Mouse (Mus musculus) CH12.LX (cell line): ENCODE data around the gene Dcun1d4. TPM values are rescaled to one million over a fixed set of nuclear protein-coding genes. Genes with fewer than 3 reads are reported as not detected.
"Not testable (repeated sequence)": the region's sequence is repeated elsewhere in the genome, so short reads cannot be mapped to it uniquely, and the experiment has no call there.

ENCODE experiments used
- DNase-seq: peaks from one replicate; pipeline ENCODE4 v3.0.0-alpha.2; 2013; ENCODE audit errors: extremely low read depth
- H3K27ac ChIP-seq: 2 replicates; pipeline ENCODE4 v1.5.1; 2012; ENCODE audit warnings: low read depth, mild to moderate bottlenecking, control low read depth, moderate library complexity; ENCODE audit not compliant: insufficient read depth
- H3K27me3 ChIP-seq: replicated peaks from 2 replicates; pipeline ENCODE3; 2012; ENCODE audit warnings: inconsistent platforms
- H3K36me3 ChIP-seq, 2 experiments: replicated peaks in 1 of 2; 2 replicates each; pipeline versions ENCODE3 to v1.6.1; 2012; ENCODE audit warnings: inconsistent platforms in 1 of 2, low read length in 1 of 2, mild to moderate bottlenecking in 1 of 2, mixed read lengths in 1 of 2, moderate library complexity in 1 of 2; ENCODE audit not compliant: control insufficient read depth in 1 of 2, insufficient read depth in 1 of 2
- H3K4me1 ChIP-seq, 2 experiments: 2 replicates each; pipeline ENCODE4 v1.6.1; 2012; ENCODE audit warnings: inconsistent platforms in 1 of 2, moderate library complexity in 1 of 2; ENCODE audit not compliant: insufficient read depth in 2 of 2, control insufficient read depth in 1 of 2
- H3K4me2 ChIP-seq: 2 replicates; pipeline ENCODE4 v1.6.1; 2012; ENCODE audit warnings: low read depth, mild to moderate bottlenecking, control low read depth; ENCODE audit not compliant: poor library complexity, insufficient read depth, severe bottlenecking
- H3K4me3 ChIP-seq, 3 experiments: fragments of 150-350 bp in 1 of 3; sonication (generic) in 1 of 3; replicated peaks in 1 of 3; 2 replicates each; pipeline versions ENCODE3 to v1.5.1; 2011 to 2012; ENCODE audit warnings: low read depth in 2 of 3, low read length in 2 of 3, mild to moderate bottlenecking in 2 of 3, moderate library complexity in 2 of 3, control low read depth in 1 of 3, improper control_type of control experiment in 1 of 3, inconsistent platforms in 1 of 3, mixed read lengths in 1 of 3; ENCODE audit not compliant: poor library complexity in 1 of 3
- H3K79me2 ChIP-seq: replicated peaks from 2 replicates; pipeline ENCODE4 v1.6.1; 2012; ENCODE audit warnings: mild to moderate bottlenecking, moderate library complexity; ENCODE audit not compliant: control insufficient read depth, poor library complexity, insufficient read depth, severe bottlenecking; ENCODE audit errors: extremely low read depth
- H3K9ac ChIP-seq: 2 replicates; pipeline ENCODE4 v1.6.1; 2012; ENCODE audit warnings: low read depth, mild to moderate bottlenecking, control low read depth, moderate library complexity; ENCODE audit not compliant: insufficient read depth
- H3K9me3 ChIP-seq: replicated peaks from 2 replicates; pipeline ENCODE3; 2012; ENCODE audit warnings: low read length, inconsistent platforms, mixed read lengths
- CHD2 ChIP-seq: IDR thresholded peaks from 2 replicates; pipeline ENCODE4 v1.6.1; 2011; ENCODE audit warnings: low read length, improper control_type of control experiment
- CTCF ChIP-seq, 2 experiments: IDR thresholded peaks in 1 of 2; conservative IDR thresholded peaks in 1 of 2; 2 replicates each; pipeline ENCODE4 v1.5.1; 2011 to 2012; ENCODE audit warnings: low read depth in 2 of 2, low read length in 2 of 2, improper control_type of control experiment in 1 of 2, inconsistent platforms in 1 of 2, mild to moderate bottlenecking in 1 of 2, moderate library complexity in 1 of 2
- E2F4 ChIP-seq: IDR thresholded peaks from 2 replicates; pipeline ENCODE4 v1.6.1; 2011; ENCODE audit warnings: low read depth, low read length, improper control_type of control experiment; ENCODE audit not compliant: insufficient replicate concordance
- ELF1 ChIP-seq: IDR thresholded peaks from 2 replicates; pipeline ENCODE4 v1.6.1; 2014; ENCODE audit warnings: low read depth, mild to moderate bottlenecking, inconsistent platforms, low read length, improper control_type of control experiment
- EP300 ChIP-seq: IDR thresholded peaks from 2 replicates; pipeline ENCODE4 v1.6.1; 2011; ENCODE audit warnings: low read length, improper control_type of control experiment
- ETS1 ChIP-seq: conservative IDR thresholded peaks from 2 replicates; pipeline ENCODE4 v1.6.1; 2012; ENCODE audit warnings: low read depth, mild to moderate bottlenecking, inconsistent platforms, low read length, improper control_type of control experiment, moderate library complexity
- GABPA ChIP-seq: IDR thresholded peaks from 2 replicates; pipeline ENCODE4 v1.6.1; 2012; ENCODE audit warnings: low read depth, low read length, improper control_type of control experiment, inconsistent platforms; ENCODE audit not compliant: insufficient replicate concordance
- HCFC1 ChIP-seq: IDR thresholded peaks from 2 replicates; pipeline ENCODE4 v1.6.1; 2012; ENCODE audit warnings: low read depth, mild to moderate bottlenecking, inconsistent platforms, low read length, improper control_type of control experiment
- IRF4 ChIP-seq: IDR thresholded peaks from 2 replicates; pipeline ENCODE4 v1.6.1; 2014; ENCODE audit warnings: low read depth, mild to moderate bottlenecking, inconsistent platforms, low read length, improper control_type of control experiment
- JUN ChIP-seq: IDR thresholded peaks from 2 replicates; pipeline ENCODE4 v1.6.1; 2011; ENCODE audit warnings: low read depth, mild to moderate bottlenecking, low read length, improper control_type of control experiment, moderate library complexity; ENCODE audit not compliant: insufficient read depth
- JUND ChIP-seq: conservative IDR thresholded peaks from 2 replicates; pipeline ENCODE4 v1.6.1; 2011; ENCODE audit warnings: low read depth, low read length, improper control_type of control experiment
- KAT2A ChIP-seq: IDR thresholded peaks from 2 replicates; pipeline ENCODE4 v1.6.1; 2012; ENCODE audit warnings: low read length, improper control_type of control experiment, inconsistent platforms; ENCODE audit not compliant: insufficient replicate concordance
- MAZ ChIP-seq: IDR thresholded peaks from 2 replicates; pipeline ENCODE4 v1.6.1; 2012; ENCODE audit warnings: low read depth, mild to moderate bottlenecking, inconsistent platforms, low read length, improper control_type of control experiment, moderate library complexity
- MEF2A ChIP-seq: IDR thresholded peaks from 2 replicates; pipeline ENCODE4 v1.6.1; 2014; ENCODE audit warnings: low read depth, mild to moderate bottlenecking, inconsistent platforms, low read length, improper control_type of control experiment, borderline replicate concordance
- NELFE ChIP-seq: IDR thresholded peaks from 2 replicates; pipeline ENCODE4 v1.6.1; 2011; ENCODE audit warnings: low read depth, low read length, improper control_type of control experiment
- NRF1 ChIP-seq: IDR thresholded peaks from 2 replicates; pipeline ENCODE4 v1.6.1; 2014; ENCODE audit warnings: low read depth, mild to moderate bottlenecking, inconsistent platforms, low read length, improper control_type of control experiment, moderate library complexity
- RAD21 ChIP-seq: IDR thresholded peaks from 2 replicates; pipeline ENCODE4 v1.6.1; 2011; ENCODE audit warnings: low read depth, mild to moderate bottlenecking, low read length, improper control_type of control experiment, moderate library complexity
- RCOR1 ChIP-seq: conservative IDR thresholded peaks from 2 replicates; pipeline ENCODE4 v1.6.1; 2012; ENCODE audit warnings: low read depth, mild to moderate bottlenecking, inconsistent platforms, low read length, improper control_type of control experiment
- SIN3A ChIP-seq: IDR thresholded peaks from 2 replicates; pipeline ENCODE4 v1.6.1; 2012; ENCODE audit warnings: low read length, improper control_type of control experiment, inconsistent platforms
- TBP ChIP-seq: conservative IDR thresholded peaks from 2 replicates; pipeline ENCODE4 v1.6.1; 2011; ENCODE audit warnings: low read depth, low read length, improper control_type of control experiment
- UBTF ChIP-seq: IDR thresholded peaks from 2 replicates; pipeline ENCODE4 v1.6.1; 2012; ENCODE audit warnings: low read depth, mild to moderate bottlenecking, inconsistent platforms, low read length, improper control_type of control experiment, moderate library complexity
- USF2 ChIP-seq: conservative IDR thresholded peaks from 2 replicates; pipeline ENCODE4 v1.6.1; 2011; ENCODE audit warnings: low read depth, low read length, improper control_type of control experiment
- ZC3H11A ChIP-seq: IDR thresholded peaks from 2 replicates; pipeline ENCODE4 v1.6.1; 2012; ENCODE audit warnings: low read depth, mild to moderate bottlenecking, inconsistent platforms, low read length, improper control_type of control experiment
- ZKSCAN1 ChIP-seq: IDR thresholded peaks from 2 replicates; pipeline ENCODE4 v1.6.1; 2012; ENCODE audit warnings: low read depth, inconsistent platforms, low read length, improper control_type of control experiment, borderline replicate concordance
- ZNF384 ChIP-seq: IDR thresholded peaks from 2 replicates; pipeline ENCODE4 v1.6.1; 2012; ENCODE audit warnings: low read depth, low read length, improper control_type of control experiment, inconsistent platforms
- dilution Hi-C: fragments of 300-500 bp; cut with MboI; formaldehyde crosslinking; loops from 2 replicates; pipeline ENCODE4 v1.14.3; 2020; ENCODE audit warnings: low sequenced_read_pairs; ENCODE audit not compliant: extremely low pct_unique_long_range_greater_than_20kb, extremely low pct_ligation_motif_present
- in situ Hi-C: fragments of 300-500 bp; cut with MboI; formaldehyde crosslinking; loops from 3 replicates; pipeline ENCODE4 v1.14.3; 2019; ENCODE audit warnings: low sequenced_read_pairs, low pct_ligation_motif_present, low pct_unique_long_range_greater_than_20kb, mixed read lengths
- polyA plus RNA-seq: library from polyadenylated mRNA; unstranded; fragments of >175 nt; gene quantifications from 2 replicates; pipeline ENCODE4 v1.2.1, GENCODE M21; 2012; ENCODE audit warnings: low read depth; ENCODE audit not compliant: insufficient read length
- total RNA-seq, 2 experiments: library from RNA; depleted of rRNA; stranded (reverse); fragments of 300-350 nt in 1 of 2; fragments of >200 nt in 1 of 2; gene quantifications; 2 replicates each; pipeline ENCODE4 v1.2.3; 2012 to 2014

Gene Dcun1d4
- total and polyA plus RNA-seq, 3 experiments = 1.4 to 3.9 (median 1.7) TPM

DNA sequence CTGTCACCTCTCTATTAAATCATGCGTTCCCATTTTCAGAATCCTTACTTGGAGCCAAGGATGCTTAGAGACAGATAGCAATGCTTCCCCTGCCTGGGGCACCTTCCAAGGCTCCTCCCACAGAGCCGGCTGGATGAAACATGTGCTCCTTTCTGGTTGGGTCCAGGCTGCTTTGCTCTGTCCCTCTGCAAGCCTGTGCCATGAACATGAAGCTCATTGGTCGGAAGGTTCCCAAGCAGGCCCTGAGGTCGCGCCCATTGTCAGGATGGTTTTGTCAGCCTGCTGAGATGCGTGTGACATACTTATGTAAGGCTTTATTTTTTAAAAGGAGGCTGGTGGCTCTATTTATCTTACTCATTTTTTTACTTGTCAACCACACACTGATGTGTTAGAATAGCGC lies 95.9 kb downstream of the Dcun1d4 start:
- DNase-seq = no peak
- dilution Hi-C loops = no loop called here

DNA sequence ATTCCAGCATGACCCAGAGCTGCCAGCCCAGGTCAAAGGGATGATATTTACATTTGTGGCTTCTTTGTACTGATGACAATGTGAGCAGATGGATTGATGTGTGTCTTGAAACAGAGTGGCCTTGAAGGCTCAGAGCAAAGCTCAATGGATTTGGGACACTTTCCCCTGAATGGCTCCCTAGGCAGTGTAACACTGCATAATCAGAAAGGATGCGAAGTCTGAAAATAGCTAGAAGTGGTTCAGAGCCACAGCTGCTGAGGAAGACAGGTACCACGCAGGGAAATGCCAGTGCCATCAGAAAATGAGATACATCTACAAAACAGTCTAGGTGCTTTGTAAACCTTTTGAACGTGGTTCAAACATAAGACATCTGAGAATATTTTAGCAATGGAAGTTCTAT lies 97.3 kb downstream of the Dcun1d4 start:
- in situ Hi-C loops = no loop called here
- Histone ChIP-seq H3K27me3 (no peaks in the 10 kb centered on the region), H3K9ac (no peak overlapping the region), H3K27ac (no peak overlapping the region)
- TF ChIP-seq JUN = no peak
- TF ChIP-seq UBTF = no peak
- no peak for TF ChIP-seq EP300
- no peak for TF ChIP-seq HCFC1
- no peak for TF ChIP-seq NRF1
- TF ChIP-seq ZC3H11A = no peak
- no peak for TF ChIP-seq RAD21
- TF ChIP-seq ZKSCAN1 = no peak
- TF ChIP-seq ETS1 = no peak
- TF ChIP-seq NELFE = no peak
- no peak for TF ChIP-seq GABPA
- no peak for TF ChIP-seq E2F4
- no peak for TF ChIP-seq CHD2
- TF ChIP-seq ZNF384 = no peak
- no peak for TF ChIP-seq KAT2A
- TF ChIP-seq TBP = no peak
- no peak for TF ChIP-seq MEF2A
- TF ChIP-seq, all 38 proteins: peak for 0
- no peaks in the 10 kb centered on the region for H3K79me2 ChIP-seq
- H3K4me2 ChIP-seq = no peak overlapping the region
- DNase-seq = no peak
- no peak overlapping the region for H3K4me3 ChIP-seq
- 0 out of 4 replicates have a peak, but pooled peaks cover 0 to 2% of the 10 kb centered on the region in 2 experiments for H3K4me1 ChIP-seq
- H3K9me3 ChIP-seq = no peaks in the 10 kb centered on the region
- no peaks in the 10 kb centered on the region for H3K36me3 ChIP-seq
- dilution Hi-C loops = no loop called here

More for the DNA sequence above, 95.9 kb downstream of the Dcun1d4 start:
- no peak for TF ChIP-seq MAZ
- no peak for TF ChIP-seq ETS1
- TF ChIP-seq JUN = no peak
- no peak for TF ChIP-seq SIN3A
- TF ChIP-seq CTCF (conservative IDR thresholded peaks at IDR 0.05 in 1 of 2, IDR thresholded peaks at IDR 0.05 in 1 of 2; ENCODE audit: low read depth in 2 of 2, low read length in 2 of 2) = no peak
- no peak for TF ChIP-seq RCOR1
- TF ChIP-seq CHD2 = no peak
- TF ChIP-seq USF2 = no peak
- TF ChIP-seq ELF1 = no peak
- TF ChIP-seq NELFE = no peak
- TF ChIP-seq IRF4 = no peak
- TF ChIP-seq E2F4 = no peak
- no peak for TF ChIP-seq ZNF384
- no peak for TF ChIP-seq EP300
- no peak for TF ChIP-seq MEF2A
- TF ChIP-seq JUND = no peak
- Histone ChIP-seq H3K4me2 (no peak overlapping the region), H3K9ac (no peak overlapping the region), H3K79me2 (no peaks in the 10 kb centered on the region), H3K9me3 (no peaks in the 10 kb centered on the region), H3K27me3 (no peaks in the 10 kb centered on the region), H3K27ac (no peak overlapping the region), H3K36me3 (no peaks in the 10 kb centered on the region), H3K4me1 (0 out of 4 replicates have a peak, but pooled peaks cover 0 to 2% of the 10 kb centered on the region in 2 experiments), H3K4me3 (no peak overlapping the region)
- in situ Hi-C loops = no loop called here

DNA sequence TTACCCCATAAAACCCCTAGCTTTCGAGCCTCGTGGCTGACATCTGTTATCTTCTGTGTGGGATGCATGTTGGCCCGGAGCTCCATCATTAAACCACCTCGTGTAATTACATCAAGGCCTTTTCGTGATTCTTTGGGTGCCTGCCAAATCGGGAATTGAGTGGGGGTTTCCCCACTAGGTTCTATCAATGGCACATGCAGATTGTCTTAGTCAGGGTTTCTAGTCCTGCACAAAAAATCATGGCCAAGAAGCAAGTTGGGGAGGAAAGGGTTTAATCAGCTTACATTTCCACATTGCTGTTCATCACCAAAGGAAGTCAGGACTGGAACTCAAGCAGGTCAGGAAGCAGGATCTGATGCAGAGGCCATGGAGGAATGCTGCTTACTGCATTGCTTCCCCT lies 103.2 kb downstream of the Dcun1d4 start:
- dilution Hi-C loops, DNase-seq, H3K9me3 ChIP-seq, H3K36me3 ChIP-seq, in situ Hi-C loops, H3K9ac ChIP-seq, H3K4me1 ChIP-seq, H3K4me2 ChIP-seq, H3K27ac ChIP-seq, H3K27me3 ChIP-seq, H3K79me2 ChIP-seq, H3K4me3 ChIP-seq: not testable (repeated sequence)
